Mouse (Mus musculus) thymus, adult 18-20 months (tissue): Measurements from ENCODE around the gene Sptlc2.
"Not testable (repeated sequence)": the region's sequence is repeated elsewhere in the genome, so short reads cannot be mapped to it uniquely, and the experiment has no call there.

Experiments used
- DNase-seq, 2 experiments: peaks; one replicate each; pipeline ENCODE4 v3.0.0; 2022; ENCODE audit warnings: mixed read lengths in 2 of 2

The Sptlc2 gene

DNA sequence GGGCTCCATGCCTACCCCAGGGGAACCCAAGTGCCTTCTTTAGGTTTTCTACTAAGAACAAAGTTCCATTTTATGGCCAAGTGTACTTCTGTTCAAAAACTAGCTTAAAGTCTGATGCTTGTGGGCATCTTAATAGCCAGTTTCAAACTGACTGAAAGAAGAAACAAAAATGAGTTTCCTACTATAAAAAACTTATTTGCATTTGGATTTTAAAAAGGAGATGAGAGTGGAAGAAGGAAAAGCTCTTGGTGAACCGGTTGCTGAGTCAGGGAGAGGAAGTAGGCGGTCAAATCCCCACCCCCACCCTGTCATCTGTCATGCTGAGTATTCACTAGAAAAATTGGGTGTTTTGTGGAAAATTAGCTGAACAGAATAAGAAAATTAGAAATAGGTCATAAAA lies 57.9 kb downstream of the Sptlc2 start:
- no peak for DNase-seq

DNA sequence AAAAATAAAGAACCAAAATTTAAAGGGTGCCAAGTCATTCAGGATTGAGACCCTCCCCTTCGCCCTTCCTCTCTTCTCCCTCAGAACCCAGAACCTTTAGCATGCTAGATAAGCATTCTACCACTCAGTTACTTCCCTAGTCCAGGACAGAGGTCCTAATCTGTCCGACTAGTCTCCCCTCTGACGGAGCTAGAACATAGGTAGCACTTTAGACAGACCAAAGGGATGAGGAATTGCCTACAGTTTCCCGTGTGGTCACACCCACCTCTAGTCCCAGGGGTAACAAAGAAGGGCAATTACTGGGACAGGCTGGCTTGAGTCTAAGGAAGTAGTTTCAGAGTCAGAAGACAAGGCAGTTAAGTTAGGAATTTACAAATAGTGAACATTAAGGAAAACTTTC lies 60.1 kb downstream of the Sptlc2 start:
- DNase-seq, result no peak

DNA sequence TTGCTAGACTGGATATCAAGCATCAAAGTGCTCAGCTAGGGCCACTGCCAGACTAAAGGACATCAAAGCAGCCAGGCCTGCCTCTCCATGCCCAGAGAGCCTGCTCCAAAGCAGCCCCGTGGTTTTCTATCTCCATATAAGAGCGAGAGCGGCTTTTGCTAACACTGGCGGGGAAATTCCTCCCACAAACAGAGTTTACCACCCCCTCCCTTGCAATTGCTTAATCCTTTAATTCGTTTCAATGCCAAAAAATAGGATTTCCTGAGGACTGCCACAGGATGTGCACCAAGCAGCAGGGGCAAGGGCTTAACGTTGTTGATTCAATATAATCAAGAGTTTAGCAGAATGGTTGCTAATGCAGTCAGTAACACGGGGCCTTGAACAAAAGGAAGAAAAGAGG lies 60.5 kb downstream of the Sptlc2 start:
- no peak for DNase-seq

DNA sequence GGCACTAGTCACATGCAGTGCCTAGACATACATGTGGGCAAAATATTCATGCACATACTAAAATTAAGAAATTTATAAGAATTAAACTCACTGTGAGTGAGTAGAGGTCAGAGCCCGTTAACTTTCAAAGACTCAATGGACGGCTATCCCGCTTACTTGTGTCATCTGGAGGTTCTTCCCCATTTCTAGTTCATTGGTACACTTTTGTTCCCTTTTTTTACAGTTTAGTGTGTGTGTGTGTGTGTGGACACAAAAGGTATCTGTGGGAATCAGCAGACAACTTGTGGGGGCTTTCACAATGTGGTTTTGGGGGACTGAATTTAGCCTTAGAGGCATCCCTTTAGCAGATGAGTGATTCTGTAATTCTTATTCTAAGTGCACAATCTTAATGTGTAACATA lies 62.7 kb downstream of the Sptlc2 start:
- DNase-seq, result no peak

DNA sequence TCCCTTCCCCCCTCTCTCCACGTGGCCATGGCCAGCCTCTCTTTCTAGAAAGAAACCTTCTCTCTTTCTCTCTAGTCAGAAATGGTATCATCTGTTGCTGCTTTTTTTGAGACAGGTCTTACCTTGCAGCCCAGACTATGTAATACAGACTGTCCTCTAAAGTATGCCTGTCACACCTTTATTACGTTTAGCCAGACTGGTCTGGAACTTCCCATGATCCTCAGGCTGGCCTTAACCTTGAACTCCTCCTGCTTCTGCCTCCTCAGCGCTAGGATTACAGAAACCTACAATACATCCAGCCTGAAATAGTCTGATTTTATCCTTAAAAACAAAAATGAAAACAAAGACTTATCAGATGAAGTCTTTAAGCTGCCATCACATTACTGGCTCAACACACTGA lies 68.9 kb downstream of the Sptlc2 start:
- no peak for DNase-seq

DNA sequence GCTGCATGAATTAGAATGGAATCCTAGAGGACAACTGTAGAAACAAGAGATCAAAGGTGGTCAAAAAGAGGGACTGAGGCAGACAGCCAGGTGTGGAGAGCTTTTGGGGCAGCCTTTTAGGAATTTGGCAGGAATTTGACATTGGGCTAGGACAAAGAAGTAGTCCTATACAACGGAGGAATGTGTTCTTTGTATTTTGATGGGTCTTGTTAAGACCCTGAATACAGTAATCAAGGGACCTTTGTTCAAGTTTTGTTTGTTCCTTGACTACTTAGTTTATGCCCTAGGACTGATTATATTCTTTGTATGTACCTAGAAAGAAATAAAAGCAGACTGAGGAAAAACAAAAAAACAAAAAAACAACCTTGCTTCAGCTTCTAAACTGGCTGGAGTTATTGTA lies 70.2 kb downstream of the Sptlc2 start:
- DNase-seq, result no peak

DNA sequence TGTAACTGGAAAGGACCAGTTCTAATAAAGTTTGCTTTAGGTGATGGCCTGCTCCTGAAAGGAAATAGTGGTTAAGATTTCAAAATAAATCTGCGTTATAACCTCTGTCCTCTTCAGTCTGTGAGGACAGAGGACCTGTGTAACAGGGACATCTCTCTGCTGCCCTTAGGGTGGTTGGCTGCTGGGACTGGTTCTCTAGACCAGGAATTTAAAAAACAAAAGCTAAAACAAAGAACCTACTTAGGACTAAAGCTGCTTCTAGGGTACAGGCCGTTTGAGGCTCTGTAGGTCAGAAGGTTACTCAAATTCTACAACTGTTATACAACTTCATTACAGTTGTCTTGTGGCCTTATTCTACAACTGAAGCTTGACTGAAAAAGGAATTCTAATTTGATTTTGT lies 75.1 kb downstream of the Sptlc2 start:
- DNase-seq, result no peak

DNA sequence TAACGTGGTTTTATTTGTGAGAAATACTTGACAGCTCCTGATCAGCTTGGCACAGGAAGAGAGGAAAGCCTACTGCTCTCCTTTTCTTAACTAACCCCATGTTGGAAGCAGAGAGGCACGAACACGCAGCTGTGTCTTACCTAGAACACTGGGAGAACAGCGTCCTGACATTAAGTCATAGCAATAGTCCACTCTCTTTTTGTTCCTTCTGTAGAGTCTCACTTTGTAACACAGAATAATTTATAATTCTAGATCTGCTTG lies 81.6 kb downstream of the Sptlc2 start:
- DNase-seq, result not testable (repeated sequence)

DNA sequence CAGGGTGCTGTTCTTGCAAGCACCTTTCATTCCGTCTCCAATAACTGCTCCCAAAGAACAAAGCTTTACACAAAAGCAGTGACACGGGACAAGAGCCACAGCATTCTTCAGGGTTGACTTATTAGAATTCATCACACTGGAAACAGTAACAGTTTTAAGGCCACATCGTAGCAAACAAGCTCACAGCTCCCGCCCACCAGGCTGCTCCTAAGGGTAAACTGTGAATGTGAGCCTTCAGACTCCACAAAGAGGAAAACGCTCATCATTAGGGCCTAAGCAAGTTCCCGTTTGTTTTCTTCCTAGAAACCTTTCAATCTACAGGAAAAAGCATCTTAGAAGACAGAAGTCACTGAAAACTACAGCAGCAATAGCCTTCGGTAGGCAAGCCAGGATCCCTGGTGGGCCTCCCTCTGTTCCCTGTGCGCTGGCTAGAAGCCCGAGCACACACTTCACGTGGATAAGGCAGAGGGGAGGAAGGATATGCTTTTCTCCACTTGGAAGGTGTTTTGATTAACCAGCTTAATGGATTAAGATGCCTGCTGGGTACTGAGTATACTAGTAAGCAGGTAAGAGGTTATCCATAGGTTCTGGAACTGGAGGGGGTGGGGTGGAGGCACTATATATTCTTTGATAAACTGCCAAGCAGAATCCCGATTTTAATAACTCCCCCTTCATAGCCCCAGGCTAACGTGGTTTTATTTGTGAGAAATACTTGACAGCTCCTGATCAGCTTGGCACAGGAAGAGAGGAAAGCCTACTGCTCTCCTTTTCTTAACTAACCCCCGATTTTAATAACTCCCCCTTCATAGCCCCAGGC lies 82.2 kb downstream of the Sptlc2 start:
- no peak for DNase-seq

DNA sequence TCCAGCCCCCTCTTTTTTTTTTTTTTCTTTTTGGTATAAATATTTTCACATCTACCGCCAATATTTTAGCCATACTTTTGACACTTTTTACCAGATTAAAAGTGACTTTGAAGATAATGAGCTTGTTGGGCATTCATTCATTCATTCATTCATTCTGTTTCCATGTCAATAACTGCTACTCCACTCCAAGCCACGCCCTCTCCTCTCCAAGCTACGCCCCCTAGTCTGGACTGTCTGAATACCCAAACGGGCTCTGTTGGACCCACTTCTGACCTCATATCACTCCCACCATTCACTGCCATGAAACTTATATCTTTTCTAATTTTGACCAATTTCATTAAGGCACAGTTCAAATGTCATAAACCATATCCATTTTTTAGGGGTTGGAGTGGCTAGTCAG lies 87.0 kb downstream of the Sptlc2 start:
- DNase-seq, result no peak

DNA sequence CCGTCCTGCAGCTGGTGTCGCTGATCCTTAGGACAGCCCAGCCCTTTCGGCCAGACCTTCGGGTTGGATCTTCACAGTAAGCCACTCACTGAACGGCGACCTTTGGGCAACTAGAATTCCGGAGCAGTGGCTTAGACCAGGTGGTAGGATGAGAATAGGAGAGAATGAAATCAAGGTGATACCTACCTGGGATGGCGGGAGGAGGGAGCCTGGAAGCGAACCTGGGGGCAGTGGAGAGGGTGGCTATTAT lies 87.8 kb downstream of the Sptlc2 start:
- DNase-seq, result no peak

DNA sequence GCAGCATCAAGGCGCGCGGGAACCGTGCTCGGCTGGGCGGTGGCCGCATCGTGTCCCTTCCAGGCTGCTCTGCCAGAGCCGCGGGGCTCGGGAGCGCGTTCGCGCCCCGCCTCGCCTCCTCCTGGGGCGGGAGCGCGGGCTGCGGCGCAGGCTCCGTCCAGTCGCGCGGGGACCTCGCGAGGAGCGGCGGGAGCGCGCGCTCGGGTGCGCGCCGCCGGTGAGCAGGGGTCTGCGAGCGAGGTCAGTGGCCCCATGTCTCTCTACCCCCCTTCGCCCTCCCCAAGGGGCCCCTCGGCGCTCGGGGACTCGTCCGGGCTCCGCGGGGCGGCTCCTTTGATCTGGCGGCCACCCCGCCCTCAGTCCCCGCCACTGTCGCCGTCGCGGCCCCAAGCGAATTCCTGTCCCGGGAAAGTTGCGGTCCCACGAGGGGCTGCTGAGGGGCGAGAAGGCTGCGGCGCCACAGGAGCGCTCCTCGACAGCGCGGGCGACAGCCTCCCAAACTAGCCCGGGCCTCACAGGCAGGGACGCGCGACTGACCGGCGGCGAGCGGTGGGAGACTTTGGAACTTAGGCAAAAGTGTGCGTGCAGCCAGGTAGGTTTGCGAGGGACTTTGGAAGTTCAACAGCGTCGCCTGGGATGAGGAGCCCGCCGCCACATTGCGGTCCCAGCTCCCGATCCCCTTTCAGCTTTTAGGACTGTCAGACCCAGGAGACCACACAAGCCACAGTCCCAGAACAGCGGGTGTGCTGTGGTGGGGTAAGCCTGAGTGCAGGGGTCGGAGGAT lies 88.3 kb downstream of the Sptlc2 start, which contains the start of gene Ism2:
TSS of gene Ism2 (minus strand) at position 49 of the 784 bp plus-strand sequence.
- no peak for DNase-seq

DNA sequence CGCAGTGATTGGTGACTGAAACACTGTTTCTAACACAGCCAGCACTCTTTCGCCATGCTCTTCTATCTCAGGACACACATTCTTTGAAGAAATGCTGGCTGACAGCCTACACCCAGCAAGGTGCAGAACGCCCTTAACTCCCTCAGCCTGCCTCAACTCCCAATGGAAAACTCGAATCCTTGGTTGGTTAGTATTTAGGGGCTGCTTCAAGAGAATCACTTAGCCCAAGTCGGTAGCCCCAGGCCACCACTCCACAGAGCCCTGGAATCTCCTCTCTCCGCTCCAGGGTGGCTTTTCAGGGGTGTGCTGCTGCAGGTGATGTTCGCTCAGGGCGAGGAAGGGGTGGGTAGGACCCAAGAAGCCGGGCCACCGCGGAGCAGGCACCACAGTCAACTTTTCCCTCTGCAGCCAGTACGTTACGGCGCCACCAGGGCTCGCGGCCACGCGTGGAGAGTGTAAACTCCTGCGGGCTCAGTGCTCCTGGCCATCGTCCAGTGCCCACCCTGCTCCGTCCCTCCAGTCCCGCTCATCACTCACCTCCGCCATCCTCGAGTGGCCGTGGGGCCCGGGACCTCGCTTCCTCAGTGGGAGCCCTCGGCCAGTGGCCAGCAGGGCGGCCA lies 89.0 kb downstream of the Sptlc2 start:
- no peak for DNase-seq

DNA sequence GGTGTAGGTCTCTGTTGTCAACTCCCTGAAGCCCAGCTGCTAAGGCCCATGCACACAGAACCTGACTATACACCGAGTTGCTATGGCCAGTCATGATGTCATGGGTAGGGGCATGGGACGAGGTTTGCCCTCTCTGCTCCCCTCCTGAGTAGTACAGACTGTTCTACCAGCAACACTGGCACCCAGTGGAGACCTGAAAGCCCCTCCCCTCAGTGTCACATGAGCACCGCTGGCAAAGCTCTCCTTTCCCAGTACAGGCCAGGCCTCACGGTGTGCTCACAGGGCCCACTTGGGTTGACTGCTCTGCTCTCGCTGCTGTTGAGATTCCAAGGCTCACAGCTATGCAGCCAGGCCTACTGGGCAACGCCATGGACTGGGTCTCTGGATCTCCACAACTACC lies 94.2 kb downstream of the Sptlc2 start:
- no peak for DNase-seq

DNA sequence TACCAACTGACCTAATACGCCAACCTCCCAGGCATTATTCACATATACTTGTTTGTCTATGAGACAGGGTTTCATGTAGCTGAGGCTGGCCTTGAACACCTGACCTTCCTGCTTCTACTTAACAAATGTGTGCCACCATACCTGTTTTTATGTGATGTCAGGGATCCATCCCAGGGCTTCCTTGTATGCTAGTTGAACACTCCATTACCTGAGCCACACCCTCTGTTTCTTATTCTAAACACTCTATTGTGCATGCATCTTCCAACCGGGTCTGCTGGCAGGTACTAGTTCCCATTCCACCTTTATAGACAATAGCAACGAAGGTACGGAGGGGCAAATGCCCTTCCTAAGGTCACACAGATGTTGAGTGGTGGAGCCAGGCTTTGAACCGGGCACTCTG lies 99.1 kb downstream of the Sptlc2 start:
- DNase-seq, result no peak

DNA sequence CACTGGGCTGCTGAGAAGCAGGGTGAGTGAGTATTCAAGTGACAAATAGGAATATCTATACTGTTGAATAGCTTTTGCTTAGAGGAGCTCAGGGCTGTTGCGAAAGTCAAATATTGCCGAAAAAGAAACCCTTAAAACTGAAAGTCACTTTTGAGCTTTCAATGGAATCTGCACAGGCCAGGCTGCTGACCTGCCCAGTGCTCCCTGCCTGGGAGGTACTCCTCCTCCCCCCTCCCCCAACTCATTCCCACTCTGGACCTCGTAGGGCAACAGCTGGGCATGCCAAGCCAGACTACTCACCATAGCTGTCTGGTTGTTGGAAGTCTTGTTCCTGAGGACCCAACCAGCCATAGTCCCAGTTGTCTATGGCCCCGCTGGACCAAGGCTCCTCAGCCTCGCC lies 103.4 kb downstream of the Sptlc2 start:
- DNase-seq, result no peak

DNA sequence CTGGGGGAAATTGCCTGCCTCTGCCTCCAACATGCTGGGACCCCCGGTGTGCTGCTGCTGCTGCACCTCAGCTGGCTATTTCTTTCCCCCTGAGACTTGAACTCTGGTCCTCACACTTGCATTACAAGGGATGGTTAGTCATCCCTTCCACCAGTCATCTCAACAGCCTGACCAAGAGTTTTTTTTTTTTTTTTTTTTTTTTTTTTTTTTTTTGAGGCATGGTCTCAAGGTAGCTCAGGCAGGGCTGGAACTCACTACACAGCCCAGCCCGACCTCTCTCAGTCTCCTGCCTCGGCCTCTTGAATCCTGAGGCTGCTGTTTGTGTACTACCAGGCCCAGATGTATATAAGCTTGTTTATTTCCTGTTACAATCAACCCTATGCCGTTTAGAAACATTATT lies 103.9 kb downstream of the Sptlc2 start:
- DNase-seq, result no peak

DNA sequence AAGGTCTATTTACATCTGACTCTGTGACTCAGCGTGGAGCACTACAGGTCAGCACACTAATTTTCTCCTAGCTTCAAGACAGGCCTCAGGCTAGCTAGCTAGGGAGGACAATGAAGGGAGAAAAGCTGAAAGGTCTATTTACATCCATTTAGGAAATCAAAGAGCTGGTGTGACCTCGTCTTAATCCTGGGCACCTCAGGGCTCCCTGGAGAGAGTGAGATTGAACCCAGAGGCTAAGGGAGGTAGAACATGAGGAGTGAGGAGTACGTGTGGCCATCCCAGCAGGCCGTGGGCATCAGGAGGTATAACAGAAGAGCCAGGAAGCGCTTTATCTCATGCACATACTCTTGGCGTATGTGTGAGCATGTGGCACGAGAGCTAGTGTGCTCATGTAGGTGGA lies 104.4 kb downstream of the Sptlc2 start:
- DNase-seq, result no peak

DNA sequence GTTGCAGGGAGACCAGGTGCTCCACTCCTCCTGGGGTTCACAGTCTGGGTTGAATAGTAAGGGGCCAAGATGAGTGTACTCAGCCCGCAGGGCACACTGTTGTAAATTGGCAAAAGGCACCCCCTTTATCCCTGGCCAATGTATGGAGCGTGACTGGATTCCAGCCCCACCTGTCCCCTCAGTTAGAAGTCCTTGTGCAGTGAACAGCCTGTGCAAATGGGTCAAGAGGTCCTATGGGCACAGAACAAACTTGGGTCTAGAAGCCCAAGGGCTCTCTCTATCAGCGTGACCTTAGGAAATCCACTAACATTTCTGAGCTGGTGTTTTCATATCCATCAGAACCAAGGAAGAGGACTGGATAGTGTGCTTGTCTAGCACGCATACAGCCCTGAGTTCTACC lies 105.4 kb downstream of the Sptlc2 start:
- no peak for DNase-seq

DNA sequence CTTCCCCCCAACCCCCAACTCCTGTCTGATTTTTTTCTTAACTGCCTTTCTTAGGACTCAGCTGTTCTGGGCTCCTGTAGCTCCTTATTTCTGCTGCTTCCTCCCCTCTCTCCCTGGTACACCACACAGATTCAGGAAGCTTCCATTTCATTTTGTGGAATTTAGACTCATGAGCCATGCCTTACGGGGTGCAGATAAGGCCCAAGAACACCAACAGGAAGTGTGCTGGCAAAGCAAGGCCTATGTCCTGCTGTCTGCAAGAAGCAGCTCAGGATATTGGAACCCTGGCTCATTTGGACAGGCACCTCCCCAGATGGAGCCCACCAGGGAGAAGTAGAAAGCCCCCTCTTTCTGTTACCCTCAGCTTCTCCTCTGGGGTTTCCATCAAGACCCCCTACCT lies 106.4 kb downstream of the Sptlc2 start:
- DNase-seq, result no peak

DNA sequence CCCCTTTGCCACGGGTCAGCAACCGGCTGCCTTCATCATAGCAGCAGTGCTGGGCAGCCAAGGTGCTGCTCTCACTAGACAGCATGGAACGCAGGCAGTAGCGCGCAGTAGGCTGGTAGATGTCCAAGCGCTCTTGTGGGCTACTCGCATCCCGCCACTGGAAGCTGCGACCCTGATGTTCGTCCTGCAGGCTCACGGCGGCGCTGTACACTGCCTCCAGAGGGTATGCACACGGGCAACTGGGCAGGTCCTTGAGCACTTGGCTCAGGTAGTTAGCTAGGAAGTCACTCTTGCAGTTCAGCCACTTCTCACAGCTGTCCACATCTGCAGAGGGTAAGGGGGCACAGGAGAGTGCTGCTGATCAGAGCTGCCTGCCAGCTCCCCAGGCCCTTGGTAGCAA lies 108.3 kb downstream of the Sptlc2 start:
- DNase-seq, result no peak

DNA sequence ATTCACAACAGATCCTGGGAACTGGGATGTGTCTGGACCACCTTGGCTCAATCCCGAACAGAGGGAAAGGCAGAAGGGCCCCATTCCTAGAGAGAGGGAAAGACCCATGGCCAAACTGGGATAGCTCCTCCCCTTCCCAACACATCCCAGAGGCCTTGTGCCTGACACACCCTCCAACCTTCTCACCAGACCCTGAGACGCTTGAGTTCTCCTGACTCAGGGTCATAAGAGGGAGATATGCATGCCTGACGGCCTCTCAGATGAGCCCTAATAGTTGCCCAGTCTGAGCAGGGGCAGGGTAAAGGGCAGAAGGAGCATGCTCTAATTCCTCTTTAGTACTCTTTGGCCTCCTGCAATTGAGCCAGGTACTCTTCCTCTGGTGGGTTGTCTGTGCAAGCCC lies 108.8 kb downstream of the Sptlc2 start:
- no peak for DNase-seq

DNA sequence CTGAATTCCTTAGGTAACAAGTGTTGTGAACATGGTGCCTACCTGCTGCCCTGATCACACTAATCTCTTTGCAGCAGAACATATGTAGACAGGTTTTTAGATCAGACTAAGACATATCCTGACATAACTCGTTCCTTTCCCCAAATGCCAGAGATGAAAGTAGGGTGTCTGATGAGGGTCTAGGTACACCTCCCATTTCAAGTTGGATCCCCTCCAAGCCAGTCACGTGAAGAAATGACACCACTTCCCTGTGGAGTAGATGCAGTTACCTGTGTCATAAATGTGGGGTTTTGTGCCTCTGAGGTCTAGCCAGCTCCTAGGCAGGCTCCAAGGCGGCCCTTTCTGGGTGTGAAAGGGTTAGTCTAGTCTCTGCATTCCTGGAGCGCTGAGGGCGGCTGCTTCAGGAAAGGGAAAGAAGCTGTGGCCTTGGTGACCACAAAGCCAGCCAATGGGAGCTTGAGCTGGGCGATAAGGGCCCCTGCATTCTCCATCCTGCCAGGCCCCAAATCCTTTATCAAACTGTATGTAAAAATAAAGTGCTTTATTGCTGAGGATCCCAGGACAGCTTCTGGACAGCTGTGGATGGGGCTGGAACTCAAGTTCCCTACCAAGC lies 109.9 kb downstream of the Sptlc2 start:
- no peak for DNase-seq

DNA sequence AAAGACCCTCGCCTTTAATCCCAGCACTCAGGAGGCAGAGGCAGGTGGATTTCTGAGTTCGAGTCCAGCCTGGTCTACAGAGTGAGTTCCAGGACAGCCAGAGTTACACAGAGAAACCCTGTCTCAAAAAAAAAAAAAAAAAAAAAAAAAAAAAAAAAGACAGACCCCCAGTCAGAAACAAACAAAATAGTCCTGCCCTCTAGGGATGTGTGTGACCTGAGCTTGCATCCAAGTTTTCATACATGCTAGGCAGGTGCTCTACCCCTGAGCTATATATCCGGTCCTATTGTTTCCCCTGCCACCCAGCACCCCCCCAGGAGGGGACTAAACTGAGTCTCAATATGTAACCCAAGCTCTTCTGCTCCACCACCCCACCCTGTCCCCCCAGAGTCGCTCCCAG lies 110.9 kb downstream of the Sptlc2 start:
- not testable (repeated sequence) for DNase-seq
